Mouse (Mus musculus) liver, adult 2 months (tissue): ENCODE results near the gene Col4a2.

Experiments
- CTCF ChIP-seq: fragments of 200-500 bp; IDR thresholded peaks from 2 replicates; pipeline ENCODE4 v1.5.1; 2011; ENCODE audit warnings: low read depth, low read length, control low read depth
- POLR2A ChIP-seq: fragments of 200-500 bp; IDR thresholded peaks from 2 replicates; pipeline ENCODE4 v1.6.1; 2011; ENCODE audit warnings: low read length, control low read depth; ENCODE audit not compliant: insufficient read depth; ENCODE audit errors: extremely low read depth

DNA sequence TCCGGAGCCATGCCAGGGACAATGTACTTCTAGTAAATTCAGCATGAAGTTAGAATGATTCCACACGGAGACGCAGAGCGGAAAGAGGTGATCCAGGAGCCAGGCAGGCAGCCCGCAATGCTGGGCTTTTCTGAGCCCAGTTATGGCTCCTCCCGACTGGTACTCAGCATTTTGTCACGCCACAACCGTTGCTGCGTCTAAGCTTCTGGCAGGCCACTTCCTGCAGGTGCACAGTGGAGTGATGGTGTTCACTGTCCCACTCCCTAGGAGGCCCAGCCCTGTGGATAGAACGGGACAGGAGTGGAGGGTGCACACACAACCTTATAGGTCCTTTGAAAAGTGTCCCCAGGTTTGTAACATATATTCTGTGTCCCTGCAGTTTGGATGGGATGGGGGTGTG lies 83.0 kb downstream of the Col4a2 start:
- TF ChIP-seq CTCF (no peak), POLR2A (no peak)
